8 mouse cellular contexts compared by ENCODE assay signal in the genomic region with DNA sequence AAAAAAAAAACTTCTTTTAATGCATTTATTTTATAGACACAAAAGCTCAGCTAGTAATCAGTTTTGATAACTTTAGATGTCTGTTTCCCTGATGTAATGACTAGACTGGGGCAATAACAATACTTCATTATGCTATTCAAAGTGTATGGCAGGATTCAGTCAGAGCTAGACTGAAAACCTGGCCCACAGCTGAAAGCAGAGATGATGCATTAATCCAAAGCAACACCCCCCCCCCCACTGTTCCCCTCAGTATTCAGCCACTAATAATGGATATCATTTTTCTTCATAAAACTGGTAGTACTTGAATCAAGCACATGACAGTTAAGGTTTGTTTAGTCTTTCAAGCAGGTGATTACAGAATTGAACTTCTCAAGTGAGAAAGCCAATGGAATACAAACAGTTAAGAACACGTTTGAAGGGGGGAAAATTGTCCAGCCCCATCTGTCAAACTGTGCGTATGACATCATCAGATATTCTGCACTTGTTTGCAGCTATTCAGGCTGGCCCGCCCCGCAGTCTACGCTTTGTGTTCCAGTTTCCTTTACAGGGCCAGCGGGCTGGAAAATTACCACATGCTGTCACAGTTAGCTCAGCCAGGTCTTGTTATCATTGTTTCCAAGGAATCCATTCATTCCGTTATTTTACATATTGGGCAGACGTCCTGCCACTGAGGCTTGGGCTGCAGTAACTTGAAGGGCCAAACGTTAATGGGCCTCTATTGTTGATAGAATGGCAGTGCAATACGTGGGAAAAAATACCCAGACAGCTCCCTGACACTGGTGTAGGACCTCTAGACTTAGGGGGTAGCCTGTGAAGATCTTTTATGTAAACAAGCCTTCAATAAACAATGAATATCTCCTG.
DNase-seq lines count a peak whose midpoint lies in the region; ATAC-seq and TF ChIP-seq lines count a peak whose summit lies in the region.
"Had no signal": no experiment of that assay in that cellular context is flagged by ENCODE, and none has a peak within 500 bp of the region (broad histone marks: within the 10 kb centered on the region; RNA-seq: fewer than 3 reads in every experiment).

No protein-coding gene starts in this region.

- WGBS in cerebellum, adult 2 months: 2% methylated on average over 10 of the region's 10 CpGs
- WGBS in embryonic facial prominence, embryonic 10.5 days: 32% methylated on average over 10 of the region's 10 CpGs
- WGBS in hindbrain, embryonic 12.5 days: 12% methylated on average over 10 of the region's 10 CpGs
- 38% methylated on average over 10 of the region's 10 CpGs for WGBS in lung, postnatal 0 days

- TF ChIP-seq POLR2A in cerebellum, adult 2 months (IDR thresholded peaks at IDR 0.05; ENCODE audit: borderline replicate concordance, insufficient read depth, low read length): no peak

- intact Hi-C loops in gastrocnemius, postnatal 36 days (cut with DNase I): no loop called here

- no peaks in the 10 kb centered on the region for H3K27me3 ChIP-seq in cerebellum, adult 2 months (ENCODE audit: control insufficient read depth, insufficient read depth, low read length)
- H3K27me3 ChIP-seq in embryonic facial prominence, embryonic 10.5 days (replicated peaks; ENCODE audit: low read depth, poor library complexity, severe bottlenecking): no peaks in the 10 kb centered on the region
- H3K27me3 ChIP-seq in hindbrain, embryonic 12.5 days: no peaks in the 10 kb centered on the region
- H3K27me3 ChIP-seq in lung, postnatal 0 days (replicated peaks; ENCODE audit: insufficient read depth, low read length): no peaks in the 10 kb centered on the region

- no peaks in the 10 kb centered on the region; the same call in 1 of the 2 replicates for H3K4me1 ChIP-seq in cerebellum, adult 2 months (ENCODE audit: control insufficient read depth, insufficient read depth, low read length)
- no peaks in the 10 kb centered on the region for H3K4me1 ChIP-seq in embryonic facial prominence, embryonic 10.5 days
- peaks cover 12% of the 10 kb centered on the region for H3K4me1 ChIP-seq in hindbrain, embryonic 12.5 days
- no peaks in the 10 kb centered on the region for H3K4me1 ChIP-seq in lung, postnatal 0 days (ENCODE audit: insufficient read depth, low read depth, low read length)

- no peaks in the 10 kb centered on the region for H3K36me3 ChIP-seq in embryonic facial prominence, embryonic 10.5 days (replicated peaks)
- H3K36me3 ChIP-seq in hindbrain, embryonic 12.5 days: no peaks in the 10 kb centered on the region
- H3K36me3 ChIP-seq in lung, postnatal 0 days (ENCODE audit: insufficient read depth, low read length): no peaks in the 10 kb centered on the region

- H3K27ac ChIP-seq in cerebellum, adult 2 months (ENCODE audit: insufficient read depth, low read length): no peak overlapping the region
- H3K27ac ChIP-seq in embryonic facial prominence, embryonic 10.5 days (replicated peaks): no peak overlapping the region
- H3K27ac ChIP-seq in hindbrain, embryonic 12.5 days: peak overlapping the region; percentile 83
- H3K27ac ChIP-seq in lung, postnatal 0 days (ENCODE audit: low read length): no peak overlapping the region
- H3K27ac ChIP-seq: liver, embryonic 14.5 days had no signal

- peak; percentile 97 for ATAC-seq in hindbrain, embryonic 12.5 days (ENCODE audit: low FRiP score)
- ATAC-seq in lung, postnatal 0 days: peak; percentile 65

- no peak for TF ChIP-seq EP300 in lung, postnatal 0 days (IDR thresholded peaks at IDR 0.05)

- peak; percentile 83 to 93 for DNase-seq in cerebellum, adult 2 months
- peak; percentile 66 for DNase-seq in embryonic facial prominence, embryonic 10.5 days (ENCODE audit: low spot score)
- peak; percentile 24 for DNase-seq in lung, postnatal 0 days (ENCODE audit: low spot score)
- DNase-seq in right cerebral cortex, postnatal 10 days (ENCODE audit: low spot score in 2 of 2): peak; percentile 81 to 90
- no peak for DNase-seq in gastrocnemius, adult 18-20 months (ENCODE audit: low spot score)
- DNase-seq in gastrocnemius, postnatal 36 days: no peak

- no peak overlapping the region; the same call in 1 of the 2 replicates for H3K4me2 ChIP-seq in hindbrain, embryonic 12.5 days (replicated peaks)
- no peak overlapping the region for H3K4me2 ChIP-seq in lung, postnatal 0 days (replicated peaks; ENCODE audit: low read depth, low read length)

- TF ChIP-seq CTCF in cerebellum, adult 2 months (IDR thresholded peaks at IDR 0.05; ENCODE audit: borderline replicate concordance, insufficient read depth, low read depth, low read length): no peak
- no peak for TF ChIP-seq CTCF in lung, postnatal 0 days (IDR thresholded peaks at IDR 0.05)

- H3K4me3 ChIP-seq in cerebellum, adult 2 months (replicated peaks; ENCODE audit: insufficient read depth, low read depth, low read length): no peak overlapping the region
- no peak overlapping the region for H3K4me3 ChIP-seq in embryonic facial prominence, embryonic 10.5 days
- H3K4me3 ChIP-seq in hindbrain, embryonic 12.5 days: no peak overlapping the region
- no peak overlapping the region for H3K4me3 ChIP-seq in lung, postnatal 0 days (ENCODE audit: low read depth, low read length)

- H3K9me3 ChIP-seq in embryonic facial prominence, embryonic 10.5 days: no peaks in the 10 kb centered on the region
- H3K9me3 ChIP-seq in hindbrain, embryonic 12.5 days (replicated peaks): no peaks in the 10 kb centered on the region
- H3K9me3 ChIP-seq in lung, postnatal 0 days (ENCODE audit: low read length): no peaks in the 10 kb centered on the region

- H3K9ac ChIP-seq in hindbrain, embryonic 12.5 days: no peak overlapping the region
- H3K9ac ChIP-seq in lung, postnatal 0 days (replicated peaks; ENCODE audit: low read depth): no peak overlapping the region
- H3K9ac ChIP-seq: liver, embryonic 14.5 days had no signal

Comparison
In these comparisons a context has a peak if more than half of its experiments do, and no peak if none do; other contexts are left out.
1. DNase-seq: peak in cerebellum, adult 2 months (2 of 2), embryonic facial prominence, embryonic 10.5 days (single experiment), lung, postnatal 0 days (single experiment) and right cerebral cortex, postnatal 10 days (2 of 2); none in gastrocnemius, adult 18-20 months (single experiment) and gastrocnemius, postnatal 36 days (0 of 2).